Comparison of ENCODE assay signal across 8 mouse cellular contexts in genomic region chr4:99572841-99573642, GRCm38 (mm10).
DNase-seq lines count a peak whose midpoint lies in the region; ATAC-seq and TF ChIP-seq lines count a peak whose summit lies in the region.

No protein-coding gene starts in this region.

- DNase-seq in ES-E14 (ENCODE audit: low read depth, low spot score), result no peak
- peak; percentile 45 for DNase-seq in brain, embryonic 18.5 days (ENCODE audit: low read depth, low spot score)
- peak; percentile 13 for DNase-seq in heart, postnatal 4 days
- peak; percentile 5 to 22 for DNase-seq in left cerebral cortex, postnatal 14 days (ENCODE audit: low spot score in 2 of 2)
- no peak for DNase-seq in adipocyte (ENCODE audit: low spot score)

- H3K9me3 ChIP-seq in ES-E14 (ENCODE audit: control insufficient read depth, insufficient read depth, low read depth, low read length), result no peaks in the 10 kb centered on the region
- 0 out of 2 replicates have a peak, but pooled peaks cover 5% of the 10 kb centered on the region for H3K9me3 ChIP-seq in forebrain, embryonic 13.5 days (replicated peaks)
- no peaks in the 10 kb centered on the region; the same call in 1 of the 2 replicates for H3K9me3 ChIP-seq in midbrain, embryonic 16.5 days (replicated peaks; ENCODE audit: control insufficient read depth, low read length, poor library complexity, severe bottlenecking)

- WGBS in forebrain, embryonic 13.5 days, result under 1% methylated on average over 33 of the region's 33 CpGs
- 1% methylated on average over 33 of the region's 33 CpGs for WGBS in midbrain, embryonic 16.5 days

- H3K9ac ChIP-seq in ES-E14 (ENCODE audit: insufficient read depth, low read depth, low read length, poor library complexity, severe bottlenecking), result peak overlapping the region; percentile 66
- peak overlapping the region; percentile 54 for H3K9ac ChIP-seq in forebrain, embryonic 13.5 days
- H3K9ac ChIP-seq in midbrain, embryonic 16.5 days (ENCODE audit: low read depth, low read length), result peak overlapping the region; percentile 65

- H3K27me3 ChIP-seq in forebrain, embryonic 13.5 days, result peaks cover 81% of the 10 kb centered on the region
- peaks cover 56% of the 10 kb centered on the region for H3K27me3 ChIP-seq in midbrain, embryonic 16.5 days (ENCODE audit: control insufficient read depth, insufficient read depth, low read depth, low read length)

- H3K4me2 ChIP-seq in forebrain, embryonic 13.5 days, result peak overlapping the region; percentile 66
- H3K4me2 ChIP-seq in midbrain, embryonic 16.5 days (ENCODE audit: low read length), result peak overlapping the region; percentile 64

- no peak overlapping the region for H3K27ac ChIP-seq in ES-E14 (ENCODE audit: insufficient read depth, low read depth, low read length, poor library complexity, severe bottlenecking)
- H3K27ac ChIP-seq in forebrain, embryonic 13.5 days, result peak overlapping the region; percentile 55
- peak overlapping the region; percentile 24; the same call in 1 of the 2 replicates for H3K27ac ChIP-seq in midbrain, embryonic 16.5 days (ENCODE audit: low read length)

- peaks cover 5 to 9% of the 10 kb centered on the region in 2 experiments; a peak in 2 of 4 replicates for H3K4me1 ChIP-seq in ES-E14 (ENCODE audit: control insufficient read depth in 2 of 2, insufficient read depth in 2 of 2, low read length in 2 of 2, poor library complexity in 1 of 2)
- peaks cover 35% of the 10 kb centered on the region for H3K4me1 ChIP-seq in forebrain, embryonic 13.5 days
- H3K4me1 ChIP-seq in midbrain, embryonic 16.5 days (ENCODE audit: control insufficient read depth, insufficient read depth, low read length), result peaks cover 15% of the 10 kb centered on the region

- no peaks in the 10 kb centered on the region for H3K36me3 ChIP-seq in ES-E14 (ENCODE audit: control insufficient read depth, insufficient read depth, low read length, poor library complexity, severe bottlenecking)
- H3K36me3 ChIP-seq in forebrain, embryonic 13.5 days (ENCODE audit: poor library complexity, severe bottlenecking), result no peaks in the 10 kb centered on the region
- H3K36me3 ChIP-seq in midbrain, embryonic 16.5 days (ENCODE audit: control insufficient read depth, insufficient read depth, low read length), result no peaks in the 10 kb centered on the region

- in situ Hi-C loops in ES-E14 (cut with MboI; ENCODE audit: low sequenced_read_pairs in 2 of 2, unreplicated experiment in 2 of 2), result no loop called here

- intact Hi-C loops in left cerebral cortex, postnatal 14 days (cut with DNase I), result loop anchor here (5.0 kb wide), 1 partner anchor 79 kb away; no protein-coding TSS in a partner anchor

- H3K4me3 ChIP-seq in ES-E14 (ENCODE audit: insufficient read depth in 1 of 2, low read depth in 1 of 2, low read length in 2 of 2, poor library complexity in 1 of 2, severe bottlenecking in 1 of 2), result peak overlapping the region; percentile 39 to 47; a peak in 3 of 4 replicates
- peak overlapping the region; percentile 36 for H3K4me3 ChIP-seq in forebrain, embryonic 13.5 days
- H3K4me3 ChIP-seq in midbrain, embryonic 16.5 days (ENCODE audit: low read depth, low read length), result peak overlapping the region; percentile 35

- peak; percentile 82 for ATAC-seq in forebrain, embryonic 13.5 days
- peak; percentile 88 for ATAC-seq in midbrain, embryonic 16.5 days
- ATAC-seq in monocyte, adult 5-6 weeks (replicated peaks; ENCODE audit: insufficient number of reproducible peaks, low FRiP score, low TSS enrichment, poor library complexity, severe bottlenecking), result no peak

TF ChIP-seq in ES-E14, 5 proteins besides CTCF, POLR2A, EP300 and RAD21:
- TF ChIP-seq HCFC1 (IDR thresholded peaks at IDR 0.05; ENCODE audit: borderline replicate concordance, insufficient read depth, low read length) (no peak), CHD2 (IDR thresholded peaks at IDR 0.05; ENCODE audit: low read depth, low read length) (no peak), ZC3H11A (IDR thresholded peaks at IDR 0.05; ENCODE audit: borderline replicate concordance, low read depth, low read length) (no peak)

Comparison
In these comparisons a context has a peak if more than half of its experiments do, and no peak if none do; other contexts are left out.
1. DNase-seq: peak in brain, embryonic 18.5 days (single experiment), heart, postnatal 4 days (single experiment) and left cerebral cortex, postnatal 14 days (2 of 2); none in ES-E14 (single experiment) and adipocyte (single experiment).
2. Peak in every context shown above with its lines, with median percentiles within 50 percentile points of each other: H3K4me3 ChIP-seq and H3K9ac ChIP-seq.